Mouse (Mus musculus) liver, embryonic 15.5 days (tissue): ENCODE measurements around the gene Shld2. TPM values are rescaled to one million over a fixed set of nuclear protein-coding genes. Genes with fewer than 3 reads are reported as not detected.

Experiments
- ATAC-seq: fragments of 200-750 bp; cut with Nextera tagmentation; 2 replicates; pipeline ENCODE4 v1.8.0; 2017; ENCODE audit warnings: moderate number of reproducible peaks, mild to moderate bottlenecking, moderate library complexity; ENCODE audit not compliant: insufficient read depth
- H3K27ac ChIP-seq: fragments of 300-500 bp; sonication (generic); replicated peaks from 2 replicates; pipeline ENCODE4 v1.5.1; 2015; ENCODE audit warnings: mild to moderate bottlenecking, inconsistent platforms
- H3K27me3 ChIP-seq: fragments of 300-500 bp; sonication (generic); 2 replicates; pipeline ENCODE4 v1.6.1; 2015; ENCODE audit warnings: mild to moderate bottlenecking, inconsistent platforms
- H3K36me3 ChIP-seq: fragments of 300-500 bp; sonication (generic); replicated peaks from 2 replicates; pipeline ENCODE4 v1.6.1; 2015; ENCODE audit warnings: moderate library complexity, mild to moderate bottlenecking, inconsistent platforms
- H3K4me1 ChIP-seq: fragments of 300-500 bp; sonication (generic); replicated peaks from 2 replicates; pipeline ENCODE4 v1.6.1; 2015; ENCODE audit warnings: inconsistent platforms
- H3K4me2 ChIP-seq: fragments of 300-500 bp; sonication (generic); 2 replicates; pipeline ENCODE4 v1.6.1; 2015; ENCODE audit warnings: moderate library complexity, mild to moderate bottlenecking, inconsistent platforms
- H3K4me3 ChIP-seq: fragments of 300-500 bp; sonication (generic); replicated peaks from 2 replicates; pipeline ENCODE4 v1.5.1; 2015; ENCODE audit warnings: mild to moderate bottlenecking, inconsistent platforms
- H3K9ac ChIP-seq: fragments of 300-500 bp; sonication (generic); 2 replicates; pipeline ENCODE4 v1.6.1; 2015; ENCODE audit warnings: moderate library complexity, mild to moderate bottlenecking, inconsistent platforms
- H3K9me3 ChIP-seq: fragments of 300-500 bp; sonication (generic); replicated peaks from 2 replicates; pipeline ENCODE4 v1.6.1; 2016; ENCODE audit warnings: inconsistent platforms
- WGBS: fragments of 180-500 bp; shearing (Covaris S2); methylation state at CpG from one replicate; pipeline ENCODE4 v1.1.7; 2015; ENCODE audit warnings: mixed read lengths; ENCODE audit not compliant: insufficient replicate concordance; 5-methylcytosine and 5-hydroxymethylcytosine counted together
- polyA plus RNA-seq: library from polyadenylated mRNA; unstranded; fragments of >200 nt; fragmentation: Nextera tagmentation; extraction: Ambion mirVana; gene quantifications from 2 replicates; pipeline ENCODE4 v1.2.1, GENCODE M21; 2015

Shld2 gene
- polyA plus RNA-seq, 1 experiment from 2014 or later = 8.4 TPM

GRCm38 (mm10) chr14:34234630-34235380, 75.5 kb downstream of the Shld2 start:
- peaks cover 8% of the 10 kb centered on the region; the same call in 1 of the 2 replicates for H3K4me1 ChIP-seq
- H3K27me3 ChIP-seq = no peaks in the 10 kb centered on the region
- no peak overlapping the region for H3K4me3 ChIP-seq
- no peak overlapping the region for H3K9ac ChIP-seq
- no peaks in the 10 kb centered on the region for H3K36me3 ChIP-seq
- 14% methylated on average over 16 of the region's 16 CpGs for WGBS
- H3K9me3 ChIP-seq = no peaks in the 10 kb centered on the region
- peak overlapping the region; percentile 36 for H3K4me2 ChIP-seq
- ATAC-seq = peak; percentile 86
- H3K27ac ChIP-seq = no peak overlapping the region

DNA sequence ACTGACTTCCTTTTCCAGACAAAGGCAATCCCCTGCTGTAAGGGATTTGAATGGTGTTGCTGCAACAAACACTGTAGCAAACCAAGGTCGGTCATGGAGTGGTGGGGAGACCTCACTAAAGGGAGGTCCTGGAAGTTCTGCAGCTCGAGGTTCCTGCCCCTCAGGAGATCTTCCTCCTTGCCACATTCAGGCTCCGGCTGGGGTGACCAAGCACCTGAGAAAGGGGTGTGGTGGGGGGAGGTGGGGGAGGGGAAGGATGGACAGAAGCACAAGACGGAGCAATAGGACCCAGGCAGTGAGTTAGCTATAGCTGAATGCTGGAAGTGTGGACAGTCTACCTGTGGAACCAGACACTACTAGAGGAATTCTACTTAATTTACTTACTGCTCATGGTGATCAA, 76.4 kb downstream of the Shld2 start:
- Histone ChIP-seq H3K27ac (no peak overlapping the region), H3K4me2 (no peak overlapping the region), H3K36me3 (no peaks in the 10 kb centered on the region), H3K27me3 (no peaks in the 10 kb centered on the region), H3K9me3 (no peaks in the 10 kb centered on the region), H3K9ac (no peak overlapping the region), H3K4me1 (peaks cover 8% of the 10 kb centered on the region; the same call in 1 of the 2 replicates), H3K4me3 (no peak overlapping the region)
- ATAC-seq = no peak
- 40% methylated on average over 4 of the region's 4 CpGs for WGBS

DNA sequence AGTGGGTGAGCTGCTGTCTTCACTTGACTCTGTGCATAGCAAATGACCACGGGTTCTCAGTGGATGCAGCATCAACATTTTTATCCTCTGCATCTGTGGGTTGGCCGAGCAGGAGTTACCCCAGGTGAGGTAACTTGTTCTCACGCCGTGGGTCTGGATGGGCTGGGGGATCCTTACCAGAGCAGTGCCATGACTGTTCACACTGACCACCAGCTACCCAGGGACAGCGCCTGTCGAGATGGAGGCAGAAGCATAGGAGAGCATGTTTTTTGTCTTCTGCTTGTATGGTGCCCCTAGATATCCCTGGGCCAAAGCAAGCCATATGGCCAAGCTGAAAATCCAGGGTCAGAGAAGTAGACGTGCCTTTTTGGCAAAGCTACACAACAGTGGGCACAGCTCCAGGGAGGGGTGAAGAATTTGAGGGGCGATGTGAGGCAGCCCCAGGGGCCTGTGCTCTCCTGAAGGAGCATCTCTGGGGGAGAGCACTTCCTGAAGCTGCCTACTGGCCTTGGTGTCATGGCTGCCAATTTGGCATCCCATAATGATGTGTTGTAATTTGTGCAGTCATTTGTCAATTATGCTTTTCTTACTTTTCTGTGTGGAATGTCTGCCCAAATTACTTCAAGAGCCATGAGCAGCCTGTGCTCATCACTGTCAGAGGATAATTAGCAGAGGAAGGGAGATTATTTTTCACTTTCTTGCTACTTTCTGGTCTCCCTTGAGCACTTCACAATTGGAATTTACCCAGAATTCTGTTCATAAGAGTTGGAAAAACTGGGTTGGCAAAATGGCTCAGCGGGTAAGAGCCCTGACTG, 77.2 kb downstream of the Shld2 start:
- 69% methylated on average over 9 of the region's 9 CpGs for WGBS
- Histone ChIP-seq H3K9me3 (no peaks in the 10 kb centered on the region), H3K36me3 (no peaks in the 10 kb centered on the region), H3K4me2 (no peak overlapping the region), H3K27ac (no peak overlapping the region), H3K9ac (no peak overlapping the region), H3K27me3 (no peaks in the 10 kb centered on the region), H3K4me3 (no peak overlapping the region), H3K4me1 (peaks cover 8% of the 10 kb centered on the region; the same call in 1 of the 2 replicates)
- ATAC-seq = no peak

DNA sequence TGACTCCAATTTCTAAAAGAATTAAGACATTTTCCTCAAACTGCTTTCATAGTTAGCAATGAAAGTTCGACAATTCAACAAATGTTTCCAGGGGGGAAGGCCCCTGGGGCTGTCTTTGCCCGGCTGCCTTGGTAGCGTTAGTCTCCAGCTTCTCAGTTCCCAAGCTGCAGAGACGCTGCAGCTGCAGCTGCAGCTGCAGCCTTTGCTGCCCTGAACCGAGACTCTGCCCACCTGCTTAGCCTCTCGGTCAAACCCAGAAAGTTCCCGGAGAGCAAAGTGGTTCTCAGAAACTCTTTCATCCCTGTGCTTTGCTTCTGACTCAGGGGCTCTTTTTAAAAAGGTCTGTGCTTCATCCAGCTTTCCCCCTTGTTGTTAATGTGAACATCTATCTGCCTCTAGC, 78.0 kb downstream of the Shld2 start:
- H3K9me3 ChIP-seq = no peaks in the 10 kb centered on the region
- no peak overlapping the region for H3K27ac ChIP-seq
- H3K4me3 ChIP-seq = no peak overlapping the region
- no peak for ATAC-seq
- no peaks in the 10 kb centered on the region for H3K36me3 ChIP-seq
- 71% methylated on average over 7 of the region's 7 CpGs for WGBS
- H3K4me2 ChIP-seq = no peak overlapping the region
- no peak overlapping the region for H3K9ac ChIP-seq
- peaks cover 8% of the 10 kb centered on the region; the same call in 1 of the 2 replicates for H3K4me1 ChIP-seq
- no peaks in the 10 kb centered on the region for H3K27me3 ChIP-seq

- ATAC-seq = no peak
- no peak overlapping the region for H3K4me2 ChIP-seq
- 64% methylated on average over 10 of the region's 10 CpGs for WGBS
Observed at GRCm38 (mm10) chr14:34228830-34229506, 81.3 kb downstream of the Shld2 start.

GRCm38 (mm10) chr14:34227981-34228380, 82.3 kb downstream of the Shld2 start:
- Histone ChIP-seq H3K4me1 (no peaks in the 10 kb centered on the region), H3K36me3 (no peaks in the 10 kb centered on the region), H3K9me3 (no peaks in the 10 kb centered on the region), H3K9ac (no peak overlapping the region), H3K4me3 (no peak overlapping the region), H3K27ac (no peak overlapping the region), H3K4me2 (no peak overlapping the region), H3K27me3 (no peaks in the 10 kb centered on the region)
- 61% methylated on average over 12 of the region's 12 CpGs for WGBS
- no peak for ATAC-seq

More at GRCm38 (mm10) chr14:34228830-34229506, 81.3 kb downstream of the Shld2 start:
- no peaks in the 10 kb centered on the region for H3K27me3 ChIP-seq
- H3K9ac ChIP-seq = no peak overlapping the region
- H3K9me3 ChIP-seq = no peaks in the 10 kb centered on the region
- no peaks in the 10 kb centered on the region for H3K36me3 ChIP-seq
- no peak overlapping the region for H3K4me3 ChIP-seq
- H3K4me1 ChIP-seq = no peaks in the 10 kb centered on the region
- no peak overlapping the region for H3K27ac ChIP-seq

DNA sequence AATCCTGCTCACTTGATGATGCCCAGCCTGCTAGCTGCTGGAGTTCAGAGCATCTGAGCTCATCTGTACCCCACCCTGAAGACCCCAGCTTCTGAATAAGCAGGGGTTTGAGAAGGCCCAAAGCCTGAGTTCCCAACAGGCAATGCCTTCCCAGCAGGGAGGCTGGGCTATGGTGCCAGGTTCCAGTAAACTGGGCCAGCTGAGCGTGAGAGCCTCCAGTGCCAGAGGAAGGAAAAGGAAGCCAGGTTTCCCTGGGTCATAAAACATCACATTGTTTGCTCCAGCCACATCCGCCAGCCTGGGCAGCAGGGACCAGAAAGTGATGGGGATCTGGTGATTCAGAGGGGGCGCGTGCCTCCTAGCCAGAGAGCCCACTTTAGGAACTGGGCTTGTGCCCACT, 83.7 kb downstream of the Shld2 start:
- Histone ChIP-seq H3K27ac (no peak overlapping the region), H3K36me3 (no peaks in the 10 kb centered on the region), H3K27me3 (no peaks in the 10 kb centered on the region), H3K9ac (no peak overlapping the region), H3K4me2 (no peak overlapping the region), H3K4me1 (no peaks in the 10 kb centered on the region), H3K4me3 (no peak overlapping the region), H3K9me3 (no peaks in the 10 kb centered on the region)
- WGBS = 55% methylated on average over 4 of the region's 4 CpGs
- ATAC-seq = no peak

DNA sequence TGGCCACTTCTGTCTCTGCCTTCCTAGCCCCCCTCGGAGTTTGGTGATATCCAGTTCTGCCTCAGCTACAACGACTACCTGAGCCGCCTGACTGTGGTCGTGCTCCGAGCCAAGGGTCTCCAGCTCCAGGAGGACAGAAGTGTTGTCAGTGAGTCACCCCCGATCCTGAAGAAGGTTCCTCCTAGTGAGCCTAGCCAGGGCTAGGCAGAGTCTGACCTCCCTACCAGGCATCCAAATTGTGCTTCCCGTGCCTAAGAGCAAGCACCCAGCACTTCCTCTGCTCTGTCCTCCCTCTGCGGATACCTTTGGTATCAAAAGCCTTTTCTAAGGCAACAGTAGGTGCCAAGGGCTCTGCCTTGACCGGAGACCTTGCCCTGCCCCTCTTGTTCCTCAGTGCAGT, 84.3 kb downstream of the Shld2 start:
- 70% methylated on average over 9 of the region's 9 CpGs for WGBS

GRCm38 (mm10) chr14:34223362-34223898, 86.9 kb downstream of the Shld2 start:
- H3K9ac ChIP-seq = no peak overlapping the region
- peaks cover 28% of the 10 kb centered on the region for H3K27me3 ChIP-seq
- H3K4me1 ChIP-seq = no peaks in the 10 kb centered on the region
- no peaks in the 10 kb centered on the region for H3K36me3 ChIP-seq
- no peak overlapping the region for H3K4me3 ChIP-seq
- no peaks in the 10 kb centered on the region for H3K9me3 ChIP-seq
- ATAC-seq = no peak
- H3K27ac ChIP-seq = no peak overlapping the region
- H3K4me2 ChIP-seq = no peak overlapping the region
- WGBS = 34% methylated on average over 5 of the region's 5 CpGs

More for the DNA sequence above, 84.3 kb downstream of the Shld2 start:
- H3K4me2 ChIP-seq = no peak overlapping the region
- peaks cover 3% of the 10 kb centered on the region for H3K27me3 ChIP-seq
- H3K4me1 ChIP-seq = no peaks in the 10 kb centered on the region
- no peak overlapping the region for H3K4me3 ChIP-seq
- H3K27ac ChIP-seq = no peak overlapping the region
- H3K9ac ChIP-seq = no peak overlapping the region
- no peaks in the 10 kb centered on the region for H3K9me3 ChIP-seq
- no peak for ATAC-seq
- no peaks in the 10 kb centered on the region for H3K36me3 ChIP-seq

DNA sequence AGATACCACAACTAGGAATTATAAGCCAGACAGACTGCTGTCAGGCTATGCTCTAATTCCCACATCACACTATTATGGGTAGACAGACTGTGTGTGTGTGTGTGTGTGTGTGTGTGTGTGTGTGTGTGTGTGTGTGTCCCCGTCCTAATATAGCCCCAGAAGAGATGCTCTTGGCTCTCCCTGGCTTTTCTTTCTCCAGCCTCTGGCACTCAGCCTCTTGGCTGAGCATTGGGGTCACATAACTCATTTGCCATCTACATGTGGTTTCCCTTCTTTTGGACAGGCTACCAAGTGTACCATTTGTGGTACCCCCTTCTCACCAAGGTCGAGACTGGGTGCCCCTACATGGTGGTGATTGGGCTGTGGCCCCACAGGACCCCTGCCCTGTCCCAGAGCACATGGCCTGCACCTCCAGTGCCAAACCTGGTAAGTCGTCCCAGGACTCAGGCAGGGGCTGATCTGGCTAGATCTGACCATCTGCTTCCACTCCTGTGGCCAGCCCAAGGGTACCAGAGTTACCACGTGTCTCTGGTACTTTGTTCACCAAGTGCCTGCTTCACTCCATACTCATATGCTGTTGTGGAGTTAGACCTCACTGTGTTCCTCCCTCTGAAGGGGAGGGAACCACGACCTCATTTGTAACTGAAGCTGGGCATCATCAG, 88.7 kb downstream of the Shld2 start:
- no peak overlapping the region for H3K4me2 ChIP-seq
- ATAC-seq = no peak
- H3K36me3 ChIP-seq = no peaks in the 10 kb centered on the region
- H3K4me1 ChIP-seq = no peaks in the 10 kb centered on the region
- no peak overlapping the region for H3K9ac ChIP-seq
- peaks cover 28% of the 10 kb centered on the region for H3K27me3 ChIP-seq
- H3K9me3 ChIP-seq = no peaks in the 10 kb centered on the region
- 36% methylated on average over 5 of the region's 5 CpGs for WGBS
- no peak overlapping the region for H3K4me3 ChIP-seq
- H3K27ac ChIP-seq = no peak overlapping the region
